8 mouse cellular contexts compared by ENCODE assay signal in the genomic region with DNA sequence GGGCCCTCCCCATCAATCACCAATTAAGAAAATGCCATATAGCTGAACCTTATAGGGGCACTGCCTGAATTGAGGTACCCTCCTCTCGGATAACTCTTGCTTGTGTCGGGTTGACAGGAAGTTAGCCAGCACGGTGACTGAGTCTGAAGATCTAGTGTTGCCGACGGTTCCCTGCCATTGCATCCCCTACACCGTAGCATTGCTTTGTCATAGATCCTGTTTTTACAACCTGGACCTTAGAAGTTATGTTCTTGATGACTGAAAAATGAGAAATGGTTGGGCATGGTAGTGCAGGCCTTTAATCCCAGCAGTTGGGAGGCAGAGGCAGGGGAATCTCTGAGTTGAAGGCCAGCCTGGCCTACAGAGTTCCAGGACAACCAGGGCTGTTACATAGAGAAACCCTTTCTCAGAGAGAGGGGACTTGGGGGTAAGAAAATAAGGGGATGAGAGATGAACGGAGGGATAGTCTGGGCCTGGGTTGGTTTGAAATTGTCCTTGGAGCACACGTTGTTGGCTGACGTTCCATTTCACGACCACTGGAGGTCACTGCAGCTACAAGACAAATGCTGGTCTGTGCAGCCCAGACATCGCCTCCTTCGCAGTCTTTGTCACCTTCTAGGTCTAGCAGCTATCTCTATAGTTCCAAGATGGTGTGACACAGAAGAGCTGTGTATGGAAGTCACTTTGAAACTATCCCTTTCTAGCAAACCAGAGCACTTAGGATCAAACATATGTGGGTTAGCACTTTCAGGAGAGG. TPM values are rescaled to one million over a fixed set of nuclear protein-coding genes. Genes with fewer than 3 reads are reported as not detected.
A peak's percentile ranks its signal among the peaks of the same experiment; 100 is the strongest.
DNase-seq lines count a peak whose midpoint lies in the region; ATAC-seq and TF ChIP-seq lines count a peak whose summit lies in the region.

No protein-coding gene starts in this region.

- H3K79me2 ChIP-seq in MEL (ENCODE audit: control insufficient read depth, insufficient read depth, low read length, poor library complexity) = no peaks in the 10 kb centered on the region

- TF ChIP-seq RAD21 in MEL (IDR thresholded peaks at IDR 0.05; ENCODE audit: low read depth, low read length) = peak; percentile 82

- no peak overlapping the region for H3K9ac ChIP-seq in MEL (ENCODE audit: control insufficient read depth, low read depth, low read length, poor library complexity, severe bottlenecking)
- H3K9ac ChIP-seq in kidney, embryonic 16.5 days (replicated peaks; ENCODE audit: low read length) = no peak overlapping the region

- H3K4me3 ChIP-seq in MEL (ENCODE audit: control insufficient read depth in 1 of 2, insufficient read depth in 1 of 2, low read depth in 2 of 2, low read length in 2 of 2) = no peak overlapping the region
- no peak overlapping the region for H3K4me3 ChIP-seq in kidney, embryonic 16.5 days (ENCODE audit: low read length)

- H3K9me3 ChIP-seq in MEL (replicated peaks; ENCODE audit: insufficient read depth, low read length) = no peaks in the 10 kb centered on the region
- no peaks in the 10 kb centered on the region for H3K9me3 ChIP-seq in kidney, embryonic 16.5 days (ENCODE audit: low read length)

- 48% methylated on average over 12 of the region's 12 CpGs for WGBS in kidney, embryonic 16.5 days

- H3K4me2 ChIP-seq in kidney, embryonic 16.5 days (replicated peaks; ENCODE audit: low read depth, low read length) = no peak overlapping the region

- peaks cover 5 to 14% of the 10 kb centered on the region in 2 experiments for H3K4me1 ChIP-seq in MEL (ENCODE audit: control insufficient read depth in 1 of 2, insufficient read depth in 2 of 2, low read length in 2 of 2)
- H3K4me1 ChIP-seq in kidney, embryonic 16.5 days (ENCODE audit: insufficient read depth, low read length) = peaks cover 18% of the 10 kb centered on the region; the same call in 1 of the 2 replicates

- H3K36me3 ChIP-seq in MEL (ENCODE audit: control insufficient read depth in 1 of 2, insufficient read depth in 2 of 2, low read length in 2 of 2) = peaks cover under 1 to 8% of the 10 kb centered on the region in 2 experiments; a peak in 3 of 4 replicates
- H3K36me3 ChIP-seq in kidney, embryonic 16.5 days (ENCODE audit: insufficient read depth, low read length) = no peaks in the 10 kb centered on the region; the same call in 1 of the 2 replicates

- TF ChIP-seq EP300 in MEL (IDR thresholded peaks at IDR 0.05; ENCODE audit: low read depth in 1 of 2, low read length in 2 of 2) = no peak

- no peak for TF ChIP-seq POLR2A in MEL (IDR thresholded peaks at IDR 0.05; ENCODE audit: control insufficient read depth in 1 of 2, insufficient read depth in 1 of 2, low read depth in 1 of 2, low read length in 2 of 2, poor library complexity in 1 of 2)

- H3K27me3 ChIP-seq in MEL (ENCODE audit: control insufficient read depth in 1 of 2, insufficient read depth in 2 of 2, low read length in 2 of 2) = no peaks in the 10 kb centered on the region
- H3K27me3 ChIP-seq in kidney, embryonic 16.5 days (ENCODE audit: insufficient read depth, low read length) = no peaks in the 10 kb centered on the region

- no peak overlapping the region for H3K27ac ChIP-seq in MEL (ENCODE audit: control insufficient read depth, low read depth, low read length)
- no peak overlapping the region for H3K27ac ChIP-seq in kidney, embryonic 16.5 days (ENCODE audit: low read length)

- DNase-seq in adrenal gland, adult (ENCODE audit: inconsistent age in 2 of 2, low spot score in 1 of 2) = peak; percentile 52 to 78
- no peak for DNase-seq in adrenal gland, adult 8-10 months
- peak; percentile 74 for DNase-seq in MEL (ENCODE audit: low read depth, low spot score)
- DNase-seq in cerebellum, adult 9-10 months = peak; percentile 79
- peak; percentile 50 for DNase-seq in gastrocnemius, postnatal 10 days
- DNase-seq in lung, postnatal 10 days = peak; percentile 62
- DNase-seq in right cerebral cortex, postnatal 10 days (ENCODE audit: low spot score in 2 of 2) = peak; percentile 77 to 81

- TF ChIP-seq CTCF in MEL (IDR thresholded peaks at IDR 0.05 in 2 of 3, conservative IDR thresholded peaks at IDR 0.05 in 1 of 3; ENCODE audit: control insufficient read depth in 1 of 3, insufficient read depth in 1 of 3, low read depth in 2 of 3, low read length in 3 of 3, poor library complexity in 1 of 3, severe bottlenecking in 1 of 3) = peak; percentile 64 to 80 (median 72)

- peak; percentile 58; the same call in 1 of the 2 replicates for ATAC-seq in kidney, embryonic 16.5 days (ENCODE audit: low FRiP score, low TSS enrichment)

TF ChIP-seq in MEL, 35 proteins besides CTCF, POLR2A, EP300 and RAD21:
- TF ChIP-seq ZNF384 (IDR thresholded peaks at IDR 0.05; ENCODE audit: low read depth, low read length) (no peak), MXI1 (IDR thresholded peaks at IDR 0.05; ENCODE audit: low read depth, low read length) (no peak), MAX (IDR thresholded peaks at IDR 0.05; ENCODE audit: low read length) (no peak), SMC3 (IDR thresholded peaks at IDR 0.05; ENCODE audit: low read depth, low read length) (peak; percentile 70), ZC3H11A (IDR thresholded peaks at IDR 0.05; ENCODE audit: low read depth, low read length) (peak; percentile 57), MAFK (IDR thresholded peaks at IDR 0.05; ENCODE audit: borderline replicate concordance, low read depth, low read length) (no peak)

RNA-seq across cellular contexts. Expression of gene Stat1, which starts 27.2 kb away (rescaled TPM):
- 100 to 1,000 TPM in 1 of 4 experiments, 10 to 100 TPM in 3; 67.0 to 111 (median 83.5) TPM for total RNA-seq in adrenal gland, adult 8-10 months (2022)
- total RNA-seq in MEL (2012; rRNA removed) = 8.0 and 9.7 TPM in 2 replicates
- polyA plus RNA-seq in MEL (2012; ENCODE audit: insufficient read depth in 1 of 2, insufficient read length in 2 of 2, low read depth in 1 of 2, low replicate concordance in 2 of 2, missing spikeins in 1 of 2) = 10 to 100 TPM; 10.9 to 44.0 TPM
- 10 to 100 TPM; 12.5 to 15.4 TPM for total RNA-seq in gastrocnemius, postnatal 10 days (2021)
- 18.6 and 21.5 TPM in 2 replicates for polyA plus RNA-seq in kidney, embryonic 16.5 days (2015; fragmentation: Nextera tagmentation; extraction: Ambion mirVana)
